Mouse (Mus musculus): ENCODE data around the gene Ptpn11. TPM values are rescaled to one million over a fixed set of nuclear protein-coding genes. Genes with fewer than 3 reads are reported as not detected.

Ptpn11 gene
- polyA plus RNA-seq, 1 experiment from 2014 or later = 23.6 TPM

DNA sequence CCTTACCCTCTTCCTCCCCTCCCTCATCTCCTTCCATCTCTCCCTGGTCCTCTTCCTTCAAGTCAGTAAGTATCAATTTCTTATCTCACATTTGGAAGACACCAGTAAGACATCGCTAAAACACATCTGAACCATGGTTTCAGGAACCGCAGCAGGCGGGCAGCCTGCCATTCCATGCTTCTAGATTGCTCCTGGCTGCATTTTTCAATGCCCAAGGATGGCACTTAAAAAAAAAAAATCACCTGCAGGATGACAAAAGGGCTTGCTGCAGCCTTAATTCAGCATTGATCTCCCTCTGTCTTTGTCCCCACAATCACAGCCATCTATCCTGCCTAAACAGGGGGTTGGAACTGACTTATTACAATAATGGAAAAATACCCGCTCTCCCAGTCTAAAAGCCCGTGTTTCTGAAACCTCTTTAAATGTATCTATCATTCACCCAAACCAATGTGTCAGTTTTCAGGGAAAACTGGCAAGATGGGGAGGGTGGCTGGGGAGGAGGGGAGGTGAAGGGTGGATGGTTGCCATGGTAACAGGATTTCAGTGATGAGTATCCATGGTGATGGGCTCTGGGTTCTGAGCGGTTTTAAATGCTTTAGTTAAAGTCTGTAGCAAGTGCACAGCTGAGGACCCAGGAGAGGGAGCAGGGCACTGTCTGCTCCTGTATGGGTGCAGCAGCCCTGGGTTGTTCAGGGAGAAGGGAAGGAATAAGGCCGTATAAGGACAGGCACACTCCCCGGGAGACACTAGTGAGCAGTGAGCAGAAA, 75.6 kb downstream of the Ptpn11 start:
- peak; percentile 83 for ATAC-seq (ENCODE audit: low FRiP score)
- H3K9ac ChIP-seq = peak overlapping the region; percentile 35; the same call in 1 of the 2 replicates
- peaks cover 51% of the 10 kb centered on the region for H3K4me1 ChIP-seq (replicated peaks)
- no peaks in the 10 kb centered on the region for H3K9me3 ChIP-seq
- H3K36me3 ChIP-seq = no peaks in the 10 kb centered on the region
- H3K4me2 ChIP-seq = peak overlapping the region; percentile 27
- no peak overlapping the region for H3K4me3 ChIP-seq
- peak overlapping the region; percentile 96 for H3K27ac ChIP-seq
- 30% methylated on average over 8 of the region's 8 CpGs for WGBS
- no peaks in the 10 kb centered on the region for H3K27me3 ChIP-seq

DNA sequence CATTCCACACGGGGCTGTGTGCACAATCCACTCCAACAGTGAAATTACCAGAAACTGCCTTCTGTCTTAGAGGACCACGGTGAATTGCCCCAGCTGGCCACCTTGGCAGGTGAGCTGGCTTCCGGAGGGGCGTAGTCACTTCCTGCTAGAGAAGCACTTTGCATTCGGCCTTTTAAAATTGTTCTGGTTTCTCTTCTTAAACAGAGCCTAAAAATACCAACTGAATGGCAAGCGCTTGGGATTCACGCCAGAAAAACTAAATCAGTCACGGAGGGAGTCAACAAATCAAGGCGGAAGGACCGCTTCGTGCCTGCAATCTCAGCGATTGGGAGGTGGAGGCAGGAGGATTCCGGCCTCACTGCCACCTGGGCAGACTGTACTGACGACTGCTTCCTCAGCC, 77.0 kb downstream of the Ptpn11 start:
- WGBS = 73% methylated on average over 14 of the region's 14 CpGs
- ATAC-seq (ENCODE audit: low FRiP score) = no peak
- peaks cover 51% of the 10 kb centered on the region for H3K4me1 ChIP-seq (replicated peaks)
- no peak overlapping the region for H3K4me3 ChIP-seq
- H3K36me3 ChIP-seq = no peaks in the 10 kb centered on the region
- no peak overlapping the region for H3K9ac ChIP-seq
- no peak overlapping the region for H3K4me2 ChIP-seq
- H3K27me3 ChIP-seq = no peaks in the 10 kb centered on the region
- H3K9me3 ChIP-seq = no peaks in the 10 kb centered on the region
- H3K27ac ChIP-seq = peak overlapping the region; percentile 96

DNA sequence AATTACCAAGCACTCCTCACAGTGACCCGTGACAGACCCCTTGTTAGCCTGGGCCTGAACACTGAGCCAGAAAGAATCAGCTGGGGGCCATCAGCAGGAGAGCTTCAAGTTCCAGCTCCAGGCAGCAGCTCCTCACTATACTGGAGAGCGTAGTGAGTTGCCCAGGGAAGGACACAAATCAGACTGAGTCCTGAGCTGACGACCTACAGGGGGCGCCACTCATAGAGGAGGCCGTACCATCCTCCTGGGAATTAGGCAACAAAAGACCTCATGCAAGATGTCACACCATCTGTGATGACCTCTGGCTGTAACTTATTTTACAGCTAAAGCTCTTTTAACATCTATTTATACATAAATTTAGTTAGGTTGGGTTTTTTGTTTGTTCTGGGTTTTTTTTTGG, 78.8 kb downstream of the Ptpn11 start:
- H3K36me3 ChIP-seq = no peaks in the 10 kb centered on the region
- WGBS = 67% methylated on average over 5 of the region's 5 CpGs
- H3K4me3 ChIP-seq = no peak overlapping the region
- ATAC-seq (ENCODE audit: low FRiP score) = no peak
- no peak overlapping the region for H3K9ac ChIP-seq
- no peak overlapping the region for H3K4me2 ChIP-seq
- no peaks in the 10 kb centered on the region for H3K27me3 ChIP-seq
- no peaks in the 10 kb centered on the region for H3K9me3 ChIP-seq
- no peak overlapping the region for H3K27ac ChIP-seq
- peaks cover 39% of the 10 kb centered on the region for H3K4me1 ChIP-seq (replicated peaks)

DNA sequence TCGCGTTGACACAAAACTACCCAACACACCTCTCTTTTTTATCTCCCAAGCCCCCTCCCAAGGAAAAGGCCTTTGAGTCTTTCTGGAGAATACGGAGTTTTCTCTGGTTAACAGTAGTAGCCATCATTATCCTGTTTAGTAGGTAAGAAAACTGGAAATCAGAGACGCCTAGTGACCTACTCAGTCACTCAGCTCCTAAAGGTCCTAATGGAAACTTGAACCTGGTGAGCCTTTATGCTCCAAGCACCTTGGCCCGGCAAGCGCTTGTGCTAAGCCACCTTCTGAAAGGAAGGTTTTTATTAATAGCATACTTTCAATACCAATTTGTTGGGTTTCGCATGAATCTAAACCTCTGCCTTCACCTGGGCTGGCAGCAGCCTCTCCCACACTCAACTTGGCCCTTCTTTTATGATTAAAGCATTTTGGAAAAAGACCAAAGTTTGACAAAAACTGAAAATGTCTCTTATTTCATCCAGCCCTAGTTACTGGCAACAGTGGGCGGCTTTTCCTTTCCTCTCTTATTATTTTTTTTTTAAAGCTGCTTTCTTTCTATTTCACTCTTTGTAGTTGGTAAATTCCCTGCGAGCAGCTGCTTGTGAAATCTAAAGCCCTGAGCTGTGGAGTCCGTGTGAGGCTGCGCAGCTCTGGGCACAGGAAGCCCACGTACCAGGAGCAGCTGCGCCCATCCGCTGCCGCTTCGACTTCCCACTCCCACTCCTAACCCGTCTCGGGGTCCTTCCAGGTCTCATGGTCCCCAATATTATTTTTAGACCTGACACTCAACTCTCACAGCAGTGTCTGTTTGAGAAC, 79.9 kb downstream of the Ptpn11 start:
- 91% methylated on average over 18 of the region's 18 CpGs for WGBS
- H3K4me2 ChIP-seq = no peak overlapping the region
- no peak for ATAC-seq (ENCODE audit: low FRiP score)
- H3K9me3 ChIP-seq = no peaks in the 10 kb centered on the region
- no peak overlapping the region for H3K27ac ChIP-seq
- peaks cover 31% of the 10 kb centered on the region for H3K4me1 ChIP-seq (replicated peaks)
- no peaks in the 10 kb centered on the region for H3K27me3 ChIP-seq
- H3K9ac ChIP-seq = no peak overlapping the region
- H3K4me3 ChIP-seq = no peak overlapping the region
- H3K36me3 ChIP-seq = no peaks in the 10 kb centered on the region

DNA sequence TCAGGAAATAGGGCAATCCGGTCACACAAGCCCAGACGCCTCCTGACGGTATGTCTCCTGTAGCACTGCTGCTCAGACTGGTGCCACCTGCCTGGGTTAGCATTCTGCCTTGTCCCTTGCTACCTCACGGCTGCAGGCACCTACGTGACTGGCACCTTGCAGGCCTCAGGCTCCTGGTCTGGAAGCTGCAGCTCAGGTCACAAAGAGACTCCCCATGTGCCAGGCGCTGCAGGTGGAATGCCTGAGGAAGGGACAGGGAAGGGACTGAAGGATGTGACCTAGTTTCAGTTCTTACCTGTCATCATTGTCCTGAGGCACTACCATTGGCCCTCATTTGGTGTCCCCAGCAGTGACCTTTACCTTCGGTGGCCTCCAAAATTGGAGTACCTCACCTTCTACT, 82.0 kb downstream of the Ptpn11 start:
- Histone ChIP-seq H3K36me3 (no peaks in the 10 kb centered on the region), H3K9ac (no peak overlapping the region), H3K9me3 (no peaks in the 10 kb centered on the region), H3K27ac (no peak overlapping the region), H3K4me1 (replicated peaks) (peaks cover 10% of the 10 kb centered on the region), H3K4me2 (no peak overlapping the region), H3K27me3 (no peaks in the 10 kb centered on the region), H3K4me3 (no peak overlapping the region)
- 81% methylated on average over 7 of the region's 7 CpGs for WGBS
- ATAC-seq (ENCODE audit: low FRiP score) = no peak

DNA sequence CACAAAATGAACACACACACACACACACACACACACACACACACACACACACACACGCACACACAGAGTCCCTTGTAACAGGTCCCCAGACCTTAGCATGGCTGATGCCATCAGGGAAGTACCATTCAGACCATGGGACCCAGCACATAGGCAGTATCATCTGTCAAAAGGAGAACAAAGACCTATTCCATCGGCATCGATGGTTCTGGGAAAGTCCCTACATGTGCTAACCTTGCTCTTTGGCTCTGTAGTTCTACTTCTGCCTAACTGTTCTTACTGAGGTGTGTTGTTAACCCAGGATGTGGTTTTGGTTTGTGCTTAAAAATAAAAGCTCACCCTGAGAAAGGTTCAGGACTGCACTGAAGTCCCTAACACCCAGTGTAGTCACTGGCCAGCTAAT, 84.3 kb downstream of the Ptpn11 start:
- Histone ChIP-seq H3K4me2 (no peak overlapping the region), H3K27ac (no peak overlapping the region), H3K36me3 (no peaks in the 10 kb centered on the region), H3K9me3 (no peaks in the 10 kb centered on the region), H3K4me1 (replicated peaks) (no peaks in the 10 kb centered on the region), H3K4me3 (no peak overlapping the region), H3K9ac (no peak overlapping the region), H3K27me3 (no peaks in the 10 kb centered on the region)
- ATAC-seq (ENCODE audit: low FRiP score) = no peak
- WGBS = 77% methylated on average over 3 of the region's 3 CpGs

DNA sequence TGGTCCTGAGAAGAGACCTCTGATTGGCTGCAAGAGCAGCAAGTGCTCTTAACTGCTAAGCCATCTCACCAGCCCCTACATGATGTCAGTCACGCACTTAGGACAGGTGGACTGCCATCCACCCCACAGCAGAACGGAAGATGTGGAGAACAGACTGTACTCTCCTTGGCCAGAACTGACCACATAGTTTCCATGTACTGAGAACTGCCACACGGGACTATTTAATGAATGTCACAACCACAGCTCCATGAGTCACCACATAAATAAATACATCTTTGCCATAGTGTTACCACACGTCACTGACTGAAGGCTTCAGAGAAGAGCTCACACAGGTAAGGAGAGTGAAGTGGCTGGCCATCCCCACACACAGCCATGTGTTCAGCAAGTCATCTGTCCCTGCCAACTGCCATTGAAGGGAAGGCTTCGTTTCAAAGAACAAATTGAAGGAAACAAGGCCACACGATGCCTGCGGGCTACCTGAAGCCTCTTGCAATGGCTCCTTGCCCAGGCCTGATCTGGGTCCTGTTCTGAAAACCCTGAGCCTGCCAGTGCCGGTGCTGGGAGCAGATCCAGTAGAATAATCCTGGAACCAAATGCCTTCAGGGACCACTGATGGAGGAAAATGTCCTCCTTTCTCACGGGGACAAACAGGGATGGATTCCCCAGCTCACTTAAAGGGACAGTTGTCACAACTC, 90.2 kb downstream of the Ptpn11 start:
- H3K9me3 ChIP-seq = no peaks in the 10 kb centered on the region
- H3K4me2 ChIP-seq = no peak overlapping the region
- H3K4me1 ChIP-seq (replicated peaks) = peaks cover 14% of the 10 kb centered on the region
- H3K36me3 ChIP-seq = no peaks in the 10 kb centered on the region
- 0 out of 2 replicates have a peak overlapping the region, but pooled peaks have one; percentile 62 for H3K27ac ChIP-seq
- no peak overlapping the region for H3K9ac ChIP-seq
- H3K27me3 ChIP-seq = no peaks in the 10 kb centered on the region
- WGBS = 84% methylated on average over 9 of the region's 9 CpGs
- no peak for ATAC-seq (ENCODE audit: low FRiP score)
- H3K4me3 ChIP-seq = no peak overlapping the region

DNA sequence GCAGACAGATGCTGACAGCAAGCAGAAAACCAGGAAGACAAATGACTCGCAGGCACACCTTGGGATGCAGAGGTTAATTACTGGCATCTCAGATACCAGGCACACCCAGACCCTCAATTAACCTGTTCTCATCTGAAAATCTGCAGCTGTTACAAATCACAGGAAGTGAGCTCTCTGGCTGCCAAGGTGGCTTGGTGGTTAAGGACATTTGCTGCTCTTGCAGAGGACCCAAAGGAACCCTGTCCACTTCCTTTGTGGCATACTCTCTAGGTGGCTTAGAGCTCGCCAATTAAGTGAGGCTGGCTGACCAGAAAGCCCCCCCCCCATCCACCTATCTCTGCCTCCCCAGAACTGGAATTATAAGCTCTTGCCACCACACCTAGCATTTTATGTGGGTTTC, 91.1 kb downstream of the Ptpn11 start:
- Histone ChIP-seq H3K4me2 (no peak overlapping the region), H3K9ac (no peak overlapping the region), H3K9me3 (no peaks in the 10 kb centered on the region), H3K4me1 (replicated peaks) (peaks cover 14% of the 10 kb centered on the region), H3K36me3 (no peaks in the 10 kb centered on the region), H3K27me3 (no peaks in the 10 kb centered on the region), H3K4me3 (no peak overlapping the region), H3K27ac (peak overlapping the region; percentile 62; the same call in 1 of the 2 replicates)
- no peak for ATAC-seq (ENCODE audit: low FRiP score)
- 70% methylated on average over 2 of the region's 2 CpGs for WGBS

DNA sequence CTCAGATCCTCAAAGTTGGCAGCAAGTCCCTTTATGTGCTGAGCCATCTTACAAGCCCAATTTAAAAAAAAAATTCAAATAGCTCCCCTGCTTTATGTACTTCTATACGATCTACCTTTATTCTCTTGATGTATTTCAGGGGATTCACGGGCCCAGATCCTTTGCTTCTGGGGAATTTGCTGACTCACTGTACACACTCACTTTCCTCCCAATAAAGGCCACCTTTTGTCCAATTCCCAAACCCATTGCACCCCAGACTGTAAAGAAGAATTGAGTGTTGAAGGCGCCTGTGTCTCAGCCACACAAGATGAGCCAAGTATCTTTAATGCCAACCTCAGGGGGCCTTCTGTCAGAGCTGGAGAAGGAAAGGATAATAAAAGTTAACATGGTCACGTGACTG, 93.2 kb downstream of the Ptpn11 start:
- H3K27me3 ChIP-seq = no peaks in the 10 kb centered on the region
- H3K9me3 ChIP-seq = no peaks in the 10 kb centered on the region
- H3K27ac ChIP-seq = no peak overlapping the region

DNA sequence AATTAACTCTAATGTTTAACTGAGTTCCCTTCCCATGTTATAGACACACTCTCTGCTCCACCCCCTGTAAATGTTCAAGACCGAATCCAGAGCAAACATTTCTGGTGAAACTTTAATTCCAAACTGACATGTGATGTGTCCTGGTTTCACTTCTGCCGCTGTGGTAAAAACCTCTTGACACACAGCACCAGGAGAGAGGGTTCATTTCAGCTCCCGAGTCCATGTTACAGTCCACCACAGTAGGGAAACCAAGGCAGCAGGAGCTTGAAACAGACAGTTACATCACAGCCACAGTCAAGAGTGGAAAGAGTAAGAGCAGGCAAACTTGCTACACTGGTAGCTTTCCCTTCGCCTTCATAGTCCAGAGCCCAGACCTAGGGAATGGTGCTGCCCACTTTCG, 94.5 kb downstream of the Ptpn11 start:
- ATAC-seq (ENCODE audit: low FRiP score) = no peak

More for the DNA sequence above, 93.2 kb downstream of the Ptpn11 start:
- no peak overlapping the region for H3K9ac ChIP-seq
- ATAC-seq (ENCODE audit: low FRiP score) = no peak
- 84% methylated on average over 4 of the region's 4 CpGs for WGBS
- no peak overlapping the region for H3K4me3 ChIP-seq
- H3K4me1 ChIP-seq (replicated peaks) = peaks cover 14% of the 10 kb centered on the region
- H3K36me3 ChIP-seq = no peaks in the 10 kb centered on the region
- H3K4me2 ChIP-seq = no peak overlapping the region

DNA sequence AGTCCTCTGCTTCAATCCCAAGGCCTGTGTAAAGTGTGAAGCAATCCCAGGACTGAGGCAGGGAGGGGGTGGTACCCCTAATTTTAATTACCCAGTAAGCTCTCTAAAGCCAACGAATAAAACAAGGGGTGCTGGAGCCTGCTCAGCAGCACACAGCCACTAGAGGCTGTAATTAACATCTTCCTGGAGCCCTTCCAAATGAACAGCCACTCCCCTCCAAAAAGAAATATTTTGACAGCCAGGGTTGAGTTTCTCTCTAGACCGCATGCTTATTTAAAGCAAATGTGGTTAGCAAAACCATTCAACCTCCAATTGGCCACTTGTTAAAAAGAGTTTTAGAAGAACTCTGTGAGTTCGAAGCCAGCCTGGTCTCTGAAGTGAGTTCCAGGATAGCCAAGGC, 97.9 kb downstream of the Ptpn11 start:
- Histone ChIP-seq H3K9ac (no peak overlapping the region), H3K4me2 (no peak overlapping the region), H3K9me3 (peaks cover 8% of the 10 kb centered on the region; the same call in 1 of the 2 replicates), H3K27ac (no peak overlapping the region), H3K4me1 (replicated peaks) (peaks cover 9% of the 10 kb centered on the region; the same call in 1 of the 2 replicates), H3K4me3 (no peak overlapping the region), H3K27me3 (no peaks in the 10 kb centered on the region), H3K36me3 (no peaks in the 10 kb centered on the region)
- WGBS = 68% methylated on average over 3 of the region's 3 CpGs
- no peak for ATAC-seq (ENCODE audit: low FRiP score)

More for the DNA sequence above, 94.5 kb downstream of the Ptpn11 start:
- H3K4me2 ChIP-seq = no peak overlapping the region
- no peaks in the 10 kb centered on the region for H3K36me3 ChIP-seq
- no peak overlapping the region for H3K4me3 ChIP-seq
- no peak overlapping the region for H3K27ac ChIP-seq
- no peaks in the 10 kb centered on the region for H3K27me3 ChIP-seq
- H3K9ac ChIP-seq = no peak overlapping the region
- H3K9me3 ChIP-seq = no peaks in the 10 kb centered on the region
- 93% methylated on average over 5 of the region's 5 CpGs for WGBS
- H3K4me1 ChIP-seq (replicated peaks) = peaks cover 14% of the 10 kb centered on the region

DNA sequence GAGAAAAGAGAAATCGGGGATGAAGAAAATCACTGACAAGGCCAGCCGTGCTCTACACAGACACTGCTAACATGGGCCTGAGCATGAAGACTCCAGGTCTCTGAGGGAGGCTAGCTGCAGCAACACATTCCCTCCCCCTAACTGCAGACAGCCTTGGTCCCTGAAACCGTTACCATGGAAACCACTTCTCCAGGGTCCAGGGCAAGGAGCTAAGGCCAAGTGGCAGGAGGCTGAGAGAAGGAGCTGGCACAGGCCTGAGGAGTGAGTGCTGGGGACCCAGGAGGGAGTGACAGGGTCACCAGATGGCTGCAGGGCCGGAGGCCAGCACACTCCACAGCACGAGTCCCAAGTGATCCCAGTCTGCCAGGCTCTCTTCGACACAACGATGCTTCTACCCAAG, 101.5 kb downstream of the Ptpn11 start:
- H3K36me3 ChIP-seq = no peaks in the 10 kb centered on the region
- peaks cover 8% of the 10 kb centered on the region; the same call in 1 of the 2 replicates for H3K9me3 ChIP-seq
- no peaks in the 10 kb centered on the region for H3K27me3 ChIP-seq
- no peak overlapping the region for H3K4me2 ChIP-seq
- 59% methylated on average over 7 of the region's 7 CpGs for WGBS
- ATAC-seq (ENCODE audit: low FRiP score) = no peak
- peak overlapping the region; percentile 74 for H3K27ac ChIP-seq
- H3K4me3 ChIP-seq = no peak overlapping the region
- H3K9ac ChIP-seq = no peak overlapping the region
- H3K4me1 ChIP-seq (replicated peaks) = peaks cover 9% of the 10 kb centered on the region; the same call in 1 of the 2 replicates

All from hindbrain, embryonic 13.5 days (tissue).